Mouse (Mus musculus): ENCODE results near the gene Plbd2.

Gene Plbd2

GRCm38 (mm10) chr5:120473361-120473760 is 30.1 kb downstream of the Plbd2 start:
- DNase-seq, result no peak

GRCm38 (mm10) chr5:120472770-120473169 is 30.7 kb downstream of the Plbd2 start, which contains the start of gene Sdsl:
Gene Sdsl (minus strand): TSS chr5:120472810.
- no peak for DNase-seq

GRCm38 (mm10) chr5:120471538-120471937 is 31.9 kb downstream of the Plbd2 start:
- DNase-seq, result no peak

- DNase-seq, result no peak
These were observed 34.6 kb downstream of the Plbd2 start for GRCm38 (mm10) chr5:120468830-120469229.

GRCm38 (mm10) chr5:120468336-120468735 is 35.1 kb downstream of the Plbd2 start:
- DNase-seq, result no peak

- peak; percentile 24 for DNase-seq
These were observed 36.4 kb downstream of the Plbd2 start for GRCm38 (mm10) chr5:120467026-120467425.

- DNase-seq, result peak; percentile 40
These were observed 37.6 kb downstream of the Plbd2 start for GRCm38 (mm10) chr5:120465860-120466259.

- DNase-seq, result peak; percentile 38
These were observed 38.4 kb downstream of the Plbd2 start for GRCm38 (mm10) chr5:120465062-120465461.

GRCm38 (mm10) chr5:120464321-120464720 is 39.1 kb downstream of the Plbd2 start:
- no peak for DNase-seq

- DNase-seq, result no peak
These were observed 41.5 kb downstream of the Plbd2 start for GRCm38 (mm10) chr5:120461902-120462301.

GRCm38 (mm10) chr5:120459133-120459532 is 44.3 kb downstream of the Plbd2 start:
- DNase-seq, result no peak

- DNase-seq, result peak; percentile 75
These were observed 45.8 kb downstream of the Plbd2 start for GRCm38 (mm10) chr5:120457628-120458027.

- DNase-seq, result no peak
These were observed 46.4 kb downstream of the Plbd2 start for GRCm38 (mm10) chr5:120456841-120457554.

- DNase-seq, result no peak
These were observed 47.2 kb downstream of the Plbd2 start for GRCm38 (mm10) chr5:120456253-120456652.

GRCm38 (mm10) chr5:120454756-120455337 is 48.6 kb downstream of the Plbd2 start:
- no peak for DNase-seq

GRCm38 (mm10) chr5:120447305-120447704 is 56.1 kb downstream of the Plbd2 start:
- no peak for DNase-seq

GRCm38 (mm10) chr5:120440733-120441132 is 62.7 kb downstream of the Plbd2 start:
- DNase-seq, result peak; percentile 85

GRCm38 (mm10) chr5:120439887-120440670 is 63.3 kb downstream of the Plbd2 start:
- DNase-seq, result no peak

- peak; percentile 25 for DNase-seq
These were observed 64.3 kb downstream of the Plbd2 start for GRCm38 (mm10) chr5:120438991-120439710.

- no peak for DNase-seq
These were observed 65.0 kb downstream of the Plbd2 start for GRCm38 (mm10) chr5:120438469-120438868.

GRCm38 (mm10) chr5:120437986-120438385 is 65.4 kb downstream of the Plbd2 start:
- no peak for DNase-seq

- DNase-seq, result no peak
These were observed 65.9 kb downstream of the Plbd2 start for GRCm38 (mm10) chr5:120437539-120437938.

- DNase-seq, result no peak
These were observed 66.4 kb downstream of the Plbd2 start for GRCm38 (mm10) chr5:120436885-120437495.

Measured in lung, postnatal 10 days (tissue).